Mouse (Mus musculus) retina, embryonic 14.5 days (tissue): ENCODE data around the gene Gm48551.

Source experiments
- DNase-seq: peaks from one replicate; pipeline ENCODE4 v3.0.0-alpha.2; 2015; ENCODE audit warnings: low spot score

Gm48551 gene

GRCm38 (mm10) chr10:81430831-81431525 is 46.7 kb downstream of the Gm48551 start:
- no peak for DNase-seq

DNA sequence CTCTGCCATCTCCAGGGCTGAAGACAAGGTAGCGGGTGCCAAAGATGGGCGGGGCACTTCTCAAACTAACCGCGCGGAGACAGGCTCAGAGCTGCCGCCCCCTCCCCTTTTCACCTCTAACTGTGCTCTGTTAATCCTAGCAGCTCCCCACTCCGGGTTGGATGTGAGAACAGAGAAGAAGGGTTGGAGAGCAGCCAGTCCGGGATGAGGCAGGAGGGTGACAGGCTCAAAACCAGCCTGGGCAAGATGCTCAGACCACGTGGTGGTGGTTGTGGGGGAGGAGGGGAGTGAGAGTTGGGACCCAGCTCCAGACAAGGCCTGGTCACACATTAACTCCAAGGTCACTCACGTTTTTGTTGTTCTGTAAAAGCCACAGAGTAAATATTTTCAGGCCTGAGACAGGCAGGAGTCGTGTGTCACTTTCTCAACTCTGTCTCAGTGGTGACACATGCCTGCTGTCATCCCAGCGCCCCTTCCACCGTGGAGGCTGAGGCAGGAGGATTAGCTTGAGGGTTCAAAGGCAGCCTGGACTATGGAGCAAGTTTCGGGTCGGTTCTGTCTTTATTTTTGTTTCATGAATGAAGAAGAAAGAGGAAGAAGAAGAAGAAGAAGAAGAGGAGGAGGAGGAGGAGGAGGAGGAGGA is 47.4 kb downstream of the Gm48551 start:
- DNase-seq = no peak

GRCm38 (mm10) chr10:81432169-81432867 is 48.1 kb downstream of the Gm48551 start:
- DNase-seq = no peak

DNA sequence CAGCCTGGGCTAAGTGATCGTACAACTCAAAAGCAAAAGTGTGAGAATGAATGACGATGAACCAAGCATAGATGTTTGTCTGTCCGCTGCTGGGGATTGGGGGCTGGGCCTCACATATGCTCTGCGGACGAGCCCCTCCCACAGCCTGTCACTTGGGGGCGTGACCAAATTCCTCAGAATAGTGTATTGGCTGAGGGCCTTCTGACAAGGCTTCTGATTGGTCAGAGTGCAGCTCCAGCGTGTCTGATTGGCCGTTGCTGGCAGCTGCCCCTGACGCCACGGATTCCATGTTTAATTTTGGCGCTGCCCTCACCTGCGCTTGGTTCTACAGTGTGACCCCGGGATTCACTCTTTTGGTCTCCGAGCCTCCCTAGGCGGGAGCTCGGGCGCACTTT is 48.6 kb downstream of the Gm48551 start:
- peak; percentile 95 for DNase-seq

- DNase-seq = no peak
Measured at GRCm38 (mm10) chr10:81433541-81434289, 49.4 kb downstream of the Gm48551 start.

DNA sequence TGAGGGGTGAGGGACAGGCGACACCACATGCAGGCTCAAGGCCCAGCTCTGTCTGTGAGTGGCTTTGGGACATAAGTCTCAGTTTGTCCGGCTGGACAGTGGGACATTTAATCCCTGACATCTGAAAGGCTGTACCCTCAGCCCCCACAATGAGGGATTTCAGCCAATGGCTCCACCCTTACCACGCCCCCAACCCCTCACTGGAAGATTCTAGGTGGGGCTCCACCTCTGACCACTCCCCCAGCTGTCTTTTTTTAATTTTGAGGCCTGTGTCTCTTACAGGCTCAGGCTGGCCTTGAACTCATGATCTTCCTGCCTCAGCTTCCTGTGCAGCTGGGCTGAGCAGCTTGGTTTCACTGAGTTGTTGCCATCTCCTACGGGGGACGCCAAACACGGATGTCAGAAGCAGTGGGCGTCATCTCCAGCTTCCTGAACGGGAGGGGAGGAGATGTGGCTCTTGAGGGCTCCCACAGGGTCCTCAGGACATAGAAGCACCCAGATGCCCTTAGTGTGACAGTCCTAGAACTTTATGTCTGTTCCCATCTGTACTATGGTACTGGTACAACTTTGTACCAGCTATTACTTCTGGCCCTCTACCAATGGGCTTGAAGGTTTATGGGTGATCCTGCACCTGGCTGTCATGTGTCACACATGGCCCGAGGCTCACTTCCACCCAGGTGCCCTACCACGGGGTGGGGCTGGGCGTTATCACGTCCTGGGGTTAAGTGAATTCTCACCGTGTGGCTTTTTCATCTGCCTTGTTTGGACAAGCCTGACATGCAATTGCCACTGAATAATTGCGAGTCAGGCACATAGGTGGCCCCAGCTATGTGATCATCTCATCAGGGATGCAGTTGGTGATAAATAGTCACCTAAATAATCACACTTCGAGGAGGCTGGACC is 50.3 kb downstream of the Gm48551 start:
- no peak for DNase-seq

- no peak for DNase-seq
Measured at GRCm38 (mm10) chr10:81435436-81435835, 51.2 kb downstream of the Gm48551 start.

DNA sequence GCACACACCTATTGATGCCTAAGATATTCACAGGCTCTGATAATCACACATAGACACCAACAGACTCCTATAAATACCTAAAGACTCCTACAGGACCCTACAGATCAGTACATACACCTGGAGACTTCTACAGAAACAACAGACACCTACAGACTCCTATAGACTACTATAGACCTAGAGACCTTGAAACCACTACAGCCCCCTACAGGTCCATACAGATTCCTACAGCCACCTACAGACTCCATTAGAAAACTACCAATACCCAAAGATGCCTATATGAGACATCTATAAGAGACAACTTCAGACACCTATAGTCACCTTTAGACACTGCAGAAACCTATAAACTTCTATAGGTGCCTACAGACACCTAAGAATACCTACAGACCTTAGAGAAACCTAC is 56.8 kb downstream of the Gm48551 start:
- peak; percentile 57 for DNase-seq
